Mouse (Mus musculus) intestine, embryonic 14.5 days (tissue): ENCODE measurements around the gene Tmem217. TPM values are rescaled to one million over a fixed set of nuclear protein-coding genes. Genes with fewer than 3 reads are reported as not detected.

Experiments
- ATAC-seq: fragments of 200-750 bp; cut with Nextera tagmentation; replicated peaks from 2 replicates; pipeline ENCODE4 v1.8.0; 2017; ENCODE audit warnings: low read depth, moderate number of reproducible peaks, moderate TSS enrichment, moderate library complexity; ENCODE audit not compliant: low FRiP score, low TSS enrichment
- DNase-seq: peaks from one replicate; pipeline ENCODE4 v3.0.0-alpha.2; 2018; ENCODE audit warnings: low spot score
- H3K27ac ChIP-seq: fragments of 300-500 bp; sonication (generic); 2 replicates; pipeline ENCODE4 v1.5.1; 2014; ENCODE audit warnings: low read depth, mild to moderate bottlenecking, control low read depth
- H3K27me3 ChIP-seq: fragments of 300-500 bp; sonication (generic); replicated peaks from 2 replicates; pipeline ENCODE4 v1.6.1; 2014; ENCODE audit warnings: low read length, control low read depth; ENCODE audit not compliant: control insufficient read depth, insufficient read depth
- H3K36me3 ChIP-seq: fragments of 300-500 bp; sonication (generic); 2 replicates; pipeline ENCODE4 v1.6.1; 2014; ENCODE audit warnings: low read length, control low read depth; ENCODE audit not compliant: control insufficient read depth, insufficient read depth
- H3K4me1 ChIP-seq: fragments of 300-500 bp; sonication (generic); replicated peaks from 2 replicates; pipeline ENCODE4 v1.6.1; 2014; ENCODE audit warnings: low read length, control low read depth, mixed read lengths; ENCODE audit not compliant: control insufficient read depth, insufficient read depth
- H3K4me2 ChIP-seq: fragments of 300-500 bp; sonication (generic); 2 replicates; pipeline ENCODE4 v1.6.1; 2014; ENCODE audit warnings: low read length
- H3K4me3 ChIP-seq: fragments of 300-500 bp; sonication (generic); 2 replicates; pipeline ENCODE4 v1.5.1; 2014; ENCODE audit warnings: low read depth, low read length, control low read depth, mixed read lengths
- H3K9ac ChIP-seq: fragments of 300-500 bp; sonication (generic); 2 replicates; pipeline ENCODE4 v1.6.1; 2014; ENCODE audit warnings: mild to moderate bottlenecking, low read length
- H3K9me3 ChIP-seq: fragments of 300-500 bp; sonication (generic); 2 replicates; pipeline ENCODE4 v1.6.1; 2016; ENCODE audit warnings: low read length, control low read depth; ENCODE audit not compliant: control insufficient read depth
- WGBS: fragments of 180-500 bp; shearing (Covaris S2); extraction: QIAGEN DNeasy Blood & Tissue Kit; methylation state at CpG from one replicate; pipeline ENCODE4 v1.1.7; 2014; 5-methylcytosine and 5-hydroxymethylcytosine counted together
- microRNA-seq: library from miRNA; unstranded; fragments of <30 nt; microRNA quantifications from one replicate; pipeline ENCODE4, GENCODE M21; 2016
- polyA plus RNA-seq: library from polyadenylated mRNA; unstranded; fragments of >200 nt; fragmentation: Nextera tagmentation; extraction: Ambion mirVana; gene quantifications from 2 replicates; pipeline ENCODE4 v1.2.1, GENCODE M21; 2014

Gene Tmem217
- polyA plus RNA-seq, 1 experiment from 2014 or later: 0.39 TPM

DNA sequence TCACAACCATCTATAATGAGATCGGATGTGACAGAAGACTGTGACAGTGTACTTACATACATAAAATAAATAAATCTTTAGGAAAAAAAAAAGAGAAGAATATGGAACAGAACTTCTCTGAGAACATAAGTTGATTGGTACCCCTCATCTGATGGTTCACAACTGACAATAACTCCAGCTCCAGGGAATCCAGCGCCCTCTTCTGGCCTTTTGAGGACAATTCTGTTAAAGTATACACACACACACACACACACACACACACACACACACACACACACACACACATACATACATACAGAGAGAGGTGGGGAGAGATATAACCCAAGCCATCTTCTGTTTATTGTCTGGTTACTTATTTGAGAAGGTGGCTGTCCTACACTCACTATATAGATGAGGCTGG, 67.8 kb downstream of the Tmem217 start:
- ATAC-seq: no peak
- 85% methylated on average over 2 of the region's 2 CpGs for WGBS
- no peaks in the 10 kb centered on the region for H3K36me3 ChIP-seq

DNA sequence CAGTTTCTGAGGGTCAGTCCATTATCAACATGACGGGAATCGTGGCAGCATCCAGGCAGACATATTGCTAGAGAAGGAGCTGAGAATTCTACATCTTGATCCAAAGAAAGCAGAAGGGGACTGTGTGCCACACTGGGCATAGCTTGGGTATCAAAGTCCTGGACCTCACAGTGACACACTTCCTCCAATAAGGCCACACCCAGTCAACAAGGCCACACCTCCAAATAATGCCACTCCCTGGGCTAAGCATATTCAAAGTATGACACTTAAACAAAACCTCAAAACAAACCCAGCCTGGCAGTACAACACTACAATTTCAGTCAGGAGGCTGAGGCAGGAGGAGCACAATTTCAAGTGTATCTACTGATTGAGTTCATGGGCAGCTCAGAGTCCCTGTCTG, 68.9 kb downstream of the Tmem217 start:
- WGBS: 94% methylated on average over 2 of the region's 2 CpGs
- no peak overlapping the region for H3K27ac ChIP-seq
- no peaks in the 10 kb centered on the region for H3K27me3 ChIP-seq
- no peaks in the 10 kb centered on the region for H3K36me3 ChIP-seq
- no peak overlapping the region for H3K4me2 ChIP-seq
- DNase-seq: no peak
- H3K9me3 ChIP-seq: 0 out of 2 replicates have a peak, but pooled peaks cover 2% of the 10 kb centered on the region
- no peak overlapping the region for H3K4me3 ChIP-seq
- no peaks in the 10 kb centered on the region for H3K4me1 ChIP-seq
- H3K9ac ChIP-seq: no peak overlapping the region
- no peak for ATAC-seq

More for the DNA sequence above, 67.8 kb downstream of the Tmem217 start:
- no peak for DNase-seq
- H3K27me3 ChIP-seq: no peaks in the 10 kb centered on the region
- 0 out of 2 replicates have a peak, but pooled peaks cover 2% of the 10 kb centered on the region for H3K9me3 ChIP-seq
- H3K9ac ChIP-seq: no peak overlapping the region
- H3K27ac ChIP-seq: no peak overlapping the region
- no peak overlapping the region for H3K4me2 ChIP-seq
- 0 out of 2 replicates have a peak, but pooled peaks cover 3% of the 10 kb centered on the region for H3K4me1 ChIP-seq
- no peak overlapping the region for H3K4me3 ChIP-seq

DNA sequence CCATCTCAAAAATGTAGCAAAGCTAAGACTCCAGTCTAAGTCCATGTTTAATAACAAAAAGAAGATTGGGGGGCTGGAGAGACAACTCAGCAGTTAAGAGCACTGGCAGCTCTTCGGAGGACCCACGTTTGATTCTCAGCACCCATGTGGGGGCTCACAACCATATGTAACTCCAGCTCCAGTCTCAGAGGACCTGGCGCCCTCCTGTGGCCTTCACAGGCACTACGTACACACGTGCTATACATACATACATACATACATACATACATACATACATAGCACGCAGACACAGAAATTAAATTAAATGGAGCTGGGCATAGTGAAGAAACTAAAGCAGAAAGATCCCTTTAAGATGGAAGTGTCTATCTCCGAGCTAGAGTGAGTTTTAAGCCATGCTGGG, 69.6 kb downstream of the Tmem217 start:
- no peak overlapping the region for H3K4me2 ChIP-seq
- 92% methylated on average over 7 of the region's 7 CpGs for WGBS
- H3K27ac ChIP-seq: no peak overlapping the region
- no peak overlapping the region for H3K4me3 ChIP-seq
- ATAC-seq (no peak), DNase-seq (no peak)
- H3K27me3 ChIP-seq: no peaks in the 10 kb centered on the region
- no peak overlapping the region for H3K9ac ChIP-seq
- 0 out of 2 replicates have a peak, but pooled peaks cover 2% of the 10 kb centered on the region for H3K9me3 ChIP-seq
- no peaks in the 10 kb centered on the region for H3K36me3 ChIP-seq
- H3K4me1 ChIP-seq: no peaks in the 10 kb centered on the region

DNA sequence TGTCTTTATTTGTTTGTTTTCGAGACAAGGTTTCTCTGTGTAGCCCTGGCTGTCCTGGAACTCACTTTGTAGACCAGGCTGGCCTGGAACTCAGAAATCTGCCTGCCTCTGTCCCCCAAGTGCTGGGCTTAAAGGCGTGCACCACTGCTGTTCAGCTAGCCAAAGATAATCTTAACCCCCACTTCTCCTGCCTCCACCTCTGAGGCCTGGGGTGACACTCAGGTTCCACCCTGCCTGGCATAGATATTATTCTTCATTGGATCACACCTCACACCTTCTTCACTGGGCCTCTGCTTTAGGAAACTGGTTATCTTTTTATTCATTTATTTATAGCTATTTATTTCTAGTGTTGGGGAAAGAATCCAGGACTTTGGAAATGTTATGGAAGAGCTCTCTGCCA, 71.9 kb downstream of the Tmem217 start:
- H3K4me1 ChIP-seq: no peaks in the 10 kb centered on the region
- 0 out of 2 replicates have a peak, but pooled peaks cover 2% of the 10 kb centered on the region for H3K9me3 ChIP-seq
- H3K27ac ChIP-seq: no peak overlapping the region
- ATAC-seq: no peak
- 80% methylated on average over 2 of the region's 2 CpGs for WGBS
- no peak overlapping the region for H3K4me3 ChIP-seq
- DNase-seq: no peak
- H3K4me2 ChIP-seq: no peak overlapping the region
- H3K9ac ChIP-seq: no peak overlapping the region
- no peaks in the 10 kb centered on the region for H3K36me3 ChIP-seq
- H3K27me3 ChIP-seq: no peaks in the 10 kb centered on the region

DNA sequence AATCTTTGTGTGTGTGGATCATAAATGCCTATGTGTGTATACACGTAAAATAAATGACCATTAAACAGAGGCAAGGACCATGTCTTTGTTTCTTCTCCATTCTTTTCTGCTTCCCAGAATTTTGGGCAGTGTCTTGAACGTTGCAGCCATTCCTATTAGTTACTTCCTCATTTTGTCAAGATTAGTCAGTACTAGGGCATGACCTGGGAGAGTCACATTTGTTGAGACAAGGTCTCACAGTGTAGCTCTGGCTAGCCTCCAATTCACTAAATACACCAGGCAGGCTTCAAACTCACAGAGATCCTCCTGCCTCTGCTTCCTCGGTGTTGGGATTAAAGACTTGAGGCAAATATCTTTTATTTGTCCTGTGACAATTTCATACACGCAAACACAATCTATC, 73.9 kb downstream of the Tmem217 start:
- ATAC-seq: no peak
- H3K4me3 ChIP-seq: no peak overlapping the region
- 87% methylated on average over 4 of the region's 4 CpGs for WGBS

DNA sequence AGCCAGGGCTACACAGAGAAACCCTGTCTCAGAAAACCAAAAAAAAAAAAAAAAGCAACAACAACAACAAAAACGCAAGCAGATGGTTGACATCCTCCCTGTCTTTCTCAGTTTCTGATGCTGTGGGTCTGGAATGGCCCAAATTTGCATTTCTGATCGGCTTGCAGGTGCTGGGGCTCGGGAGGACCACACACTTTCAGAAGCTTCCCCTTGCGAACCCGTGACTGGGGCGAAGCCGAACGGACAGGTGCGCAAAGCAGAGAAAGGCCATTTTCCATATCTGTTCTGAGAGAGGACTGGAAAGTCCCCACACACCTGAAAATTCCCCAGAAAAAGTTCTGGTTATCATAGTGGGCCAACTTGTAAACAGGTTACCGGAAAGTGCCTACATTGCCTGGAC, 74.8 kb downstream of the Tmem217 start:
- Histone ChIP-seq H3K4me2 (no peak overlapping the region), H3K9ac (no peak overlapping the region)
- 89% methylated on average over 10 of the region's 10 CpGs for WGBS

More for the DNA sequence above, 73.9 kb downstream of the Tmem217 start:
- no peaks in the 10 kb centered on the region for H3K36me3 ChIP-seq
- no peak for DNase-seq
- H3K4me2 ChIP-seq: no peak overlapping the region
- H3K9ac ChIP-seq: no peak overlapping the region
- H3K9me3 ChIP-seq: 0 out of 2 replicates have a peak, but pooled peaks cover 2% of the 10 kb centered on the region
- H3K4me1 ChIP-seq: no peaks in the 10 kb centered on the region
- H3K27me3 ChIP-seq: no peaks in the 10 kb centered on the region
- H3K27ac ChIP-seq: no peak overlapping the region

DNA sequence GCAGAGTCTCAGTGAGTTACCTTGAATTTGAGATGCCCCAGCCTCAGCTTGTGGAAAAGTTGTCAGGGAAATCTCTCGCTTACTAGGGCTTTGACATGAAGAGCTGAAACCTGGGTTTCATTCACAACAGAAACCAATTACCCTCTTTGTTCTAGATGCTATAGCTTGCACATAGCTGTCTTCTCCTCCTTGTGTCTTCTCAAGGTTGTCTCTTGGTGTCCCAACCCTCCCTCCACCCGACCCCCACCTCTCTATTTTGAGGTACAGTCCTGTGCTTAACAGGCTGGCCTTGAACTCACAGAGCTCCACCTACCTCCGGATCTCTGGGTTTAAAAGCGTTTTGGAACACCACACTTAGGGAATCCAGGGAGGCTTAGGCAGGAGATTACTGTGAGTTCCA, 75.7 kb downstream of the Tmem217 start:
- H3K4me1 ChIP-seq: no peaks in the 10 kb centered on the region
- no peaks in the 10 kb centered on the region for H3K9me3 ChIP-seq
- H3K27ac ChIP-seq: no peak overlapping the region
- no peaks in the 10 kb centered on the region for H3K27me3 ChIP-seq
- H3K9ac ChIP-seq: no peak overlapping the region
- DNase-seq: no peak
- no peak overlapping the region for H3K4me2 ChIP-seq
- no peak for ATAC-seq
- 74% methylated on average over 4 of the region's 4 CpGs for WGBS
- no peak overlapping the region for H3K4me3 ChIP-seq
- H3K36me3 ChIP-seq: no peaks in the 10 kb centered on the region

More for the DNA sequence above, 74.8 kb downstream of the Tmem217 start:
- Histone ChIP-seq H3K36me3 (no peaks in the 10 kb centered on the region), H3K4me1 (no peaks in the 10 kb centered on the region), H3K9me3 (0 out of 2 replicates have a peak, but pooled peaks cover under 1% of the 10 kb centered on the region), H3K27ac (no peak overlapping the region), H3K27me3 (no peaks in the 10 kb centered on the region), H3K4me3 (no peak overlapping the region)
- DNase-seq (no peak), ATAC-seq (no peak)

Small RNAs within 50 kb of the gene (microRNA-seq; reads per million reads assigned to microRNA genes)
- gene Mir7667: not detected

Other genes with a start within 250 kb of the Tmem217 start
- 0.18 and 0.32 TPM in 2 replicates for gene Pi16, start 234.7 kb downstream of the Tmem217 start, polyA plus RNA-seq
- 292 and 324 TPM in 2 replicates for gene Mtch1, start 204.5 kb downstream of the Tmem217 start, polyA plus RNA-seq
- gene Fgd2, start 191.5 kb downstream of the Tmem217 start, polyA plus RNA-seq: 13.9 and 15.4 TPM in 2 replicates
- 13.3 and 13.6 TPM in 2 replicates for gene Pim1, start 61.6 kb downstream of the Tmem217 start, polyA plus RNA-seq
- gene Gm17657, start 2.7 kb downstream of the Tmem217 start, polyA plus RNA-seq: not detected in 2 replicates
- gene Tbc1d22b, start 2.6 kb downstream of the Tmem217 start, polyA plus RNA-seq: 13.9 and 14.0 TPM in 2 replicates
- gene Rnf8, start 62.4 kb upstream of the Tmem217 start, polyA plus RNA-seq: 76.0 and 86.7 TPM in 2 replicates
- 2.8 and 3.4 TPM in 2 replicates for gene Gm28043, start 62.5 kb upstream of the Tmem217 start, polyA plus RNA-seq
- 96.5 and 107 TPM in 2 replicates for gene Cmtr1, start 108.2 kb upstream of the Tmem217 start, polyA plus RNA-seq
- gene Ccdc167, start 164.7 kb upstream of the Tmem217 start, polyA plus RNA-seq: 16.3 and 16.4 TPM in 2 replicates